Mouse (Mus musculus): Measurements from ENCODE around the gene Rps6ka2. TPM values are rescaled to one million over a fixed set of nuclear protein-coding genes. Genes with fewer than 3 reads are reported as not detected.

Gene Rps6ka2
- polyA plus RNA-seq (2015; fragmentation: Nextera tagmentation; extraction: Ambion mirVana), result 2.9 and 3.9 TPM in 2 replicates

DNA sequence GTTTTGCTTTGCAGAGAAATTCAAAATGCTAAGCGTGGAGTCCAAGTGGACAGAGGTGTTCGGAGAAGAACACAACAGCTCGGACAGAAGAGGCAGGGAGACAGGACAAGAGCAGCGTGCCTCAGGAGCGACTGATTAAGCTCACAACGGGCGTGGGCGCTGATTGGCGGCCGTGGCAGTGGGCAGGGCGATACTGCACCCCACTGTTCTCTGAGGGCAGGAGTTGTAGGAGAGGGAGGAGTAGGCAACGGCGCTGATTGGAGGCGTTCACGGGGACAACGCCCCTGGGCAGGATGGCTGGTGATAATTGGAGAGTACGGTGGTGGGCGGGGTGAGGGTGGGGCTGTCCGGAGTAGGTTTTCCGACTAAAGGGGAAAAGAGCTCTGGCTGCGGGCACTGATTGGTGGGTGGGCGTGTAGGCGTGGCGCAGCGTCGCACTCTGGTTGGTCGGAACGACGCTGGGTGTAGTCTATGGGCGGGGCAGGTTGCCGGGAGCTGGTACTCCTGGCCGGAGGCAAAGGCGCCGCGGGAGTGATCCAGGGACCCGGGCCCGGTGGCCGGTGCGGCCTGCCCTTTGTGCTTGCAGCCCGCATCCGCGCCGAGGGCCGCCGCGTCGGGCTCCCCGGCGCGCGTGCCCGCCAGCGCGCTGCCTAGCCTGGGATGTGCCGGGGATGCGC is at the start of gene Rps6ka2:
Gene Rps6ka2 (plus strand): TSS at position 489 of the 677 bp plus-strand sequence.

DNA sequence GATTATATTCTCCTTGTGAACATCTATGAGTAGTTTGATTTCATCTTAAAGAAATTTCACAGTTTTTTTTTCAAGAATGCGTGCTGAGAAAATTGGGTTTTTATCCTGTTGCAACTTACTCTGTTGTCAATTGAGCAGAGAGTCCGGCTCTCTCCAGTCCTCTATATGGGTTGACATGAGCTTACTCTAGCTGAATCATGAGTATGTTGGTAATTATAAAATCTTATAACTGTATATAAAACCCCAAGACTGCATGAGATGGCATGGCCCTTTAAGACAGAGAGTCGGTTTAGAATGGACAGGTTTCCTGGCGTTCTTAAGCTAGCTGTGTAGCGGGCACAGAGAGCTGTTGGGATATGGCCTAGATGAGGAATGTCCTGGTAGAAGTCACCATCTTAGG is 154.4 kb downstream of the Rps6ka2 start, which contains the start of gene Tcp10a:
Gene Tcp10a (plus strand): TSS at position 301 of the 400 bp plus-strand sequence.

DNA sequence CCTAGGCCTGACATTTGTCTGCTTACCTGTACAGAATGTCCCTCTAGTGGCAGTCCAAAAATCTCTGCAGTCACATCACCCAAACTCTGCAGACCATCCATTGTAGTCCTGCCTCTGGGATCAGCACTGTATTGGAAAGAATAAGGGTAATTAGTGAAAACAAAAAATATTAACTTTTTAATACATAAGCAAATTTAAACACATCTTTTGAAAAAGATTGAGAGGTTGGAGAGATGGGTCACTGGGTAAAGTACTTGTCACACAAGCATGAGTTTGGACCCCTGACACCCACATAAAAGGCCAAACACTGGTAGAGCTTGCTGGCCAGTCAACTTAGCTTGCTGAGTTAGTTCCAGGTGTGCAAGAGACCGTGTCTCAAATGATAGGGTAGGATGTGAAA is 182.7 kb downstream of the Rps6ka2 start, which contains the start of gene Ttll2:
Gene Ttll2 (minus strand): TSS at position 101 of the 400 bp plus-strand sequence.

Other genes starting within 250 kb of the Rps6ka2 start
- gene Rsph3b, start 221.4 kb upstream of the Rps6ka2 start, polyA plus RNA-seq (2015; fragmentation: Nextera tagmentation; extraction: Ambion mirVana), result 34.6 and 35.3 TPM in 2 replicates
- gene Tagap1, start 209.0 kb upstream of the Rps6ka2 start, polyA plus RNA-seq (2015; fragmentation: Nextera tagmentation; extraction: Ambion mirVana), result 14.5 and 16.3 TPM in 2 replicates
- 144 and 173 TPM in 2 replicates for gene Rnaset2b, start 199.5 kb upstream of the Rps6ka2 start, polyA plus RNA-seq (2015; fragmentation: Nextera tagmentation; extraction: Ambion mirVana)
- gene Gm49721, start 191.2 kb upstream of the Rps6ka2 start, polyA plus RNA-seq (2015; fragmentation: Nextera tagmentation; extraction: Ambion mirVana), result 0.13 TPM in 1 of 2 replicates, not detected in the other
- not detected in 2 replicates for gene Gm1604a, start 144.5 kb upstream of the Rps6ka2 start, polyA plus RNA-seq (2015; fragmentation: Nextera tagmentation; extraction: Ambion mirVana)
- gene Tcp10a, start 154.5 kb downstream of the Rps6ka2 start, polyA plus RNA-seq (2015; fragmentation: Nextera tagmentation; extraction: Ambion mirVana), result not detected in 2 replicates
- gene Ttll2, start 182.6 kb downstream of the Rps6ka2 start, polyA plus RNA-seq (2015; fragmentation: Nextera tagmentation; extraction: Ambion mirVana), result not detected in 2 replicates
- not detected in 2 replicates for gene Gm49630, start 201.9 kb downstream of the Rps6ka2 start, polyA plus RNA-seq (2015; fragmentation: Nextera tagmentation; extraction: Ambion mirVana)
- gene Unc93a2, start 215.3 kb downstream of the Rps6ka2 start, polyA plus RNA-seq (2015; fragmentation: Nextera tagmentation; extraction: Ambion mirVana), result not detected in 2 replicates